Mouse (Mus musculus) neural tube, embryonic 12.5 days (tissue): ENCODE measurements around the gene Rasgrp3. TPM values are rescaled to one million over a fixed set of nuclear protein-coding genes. Genes with fewer than 3 reads are reported as not detected.

ENCODE experiments used
- ATAC-seq: fragments of 200-750 bp; cut with Nextera tagmentation; 2 replicates; pipeline ENCODE4 v1.8.0; 2017; ENCODE audit warnings: low read depth, mild to moderate bottlenecking, moderate TSS enrichment, moderate library complexity; ENCODE audit not compliant: low FRiP score
- H3K27ac ChIP-seq: fragments of 300-500 bp; sonication (generic); 2 replicates; pipeline ENCODE4 v1.5.1; 2016
- H3K27me3 ChIP-seq: fragments of 300-500 bp; sonication (generic); replicated peaks from 2 replicates; pipeline ENCODE4 v1.6.1; 2016; ENCODE audit warnings: mild to moderate bottlenecking
- H3K36me3 ChIP-seq: fragments of 300-500 bp; sonication (generic); 2 replicates; pipeline ENCODE4 v1.6.1; 2016; ENCODE audit warnings: mild to moderate bottlenecking
- H3K4me1 ChIP-seq: fragments of 300-500 bp; sonication (generic); 2 replicates; pipeline ENCODE4 v1.6.1; 2016
- H3K4me2 ChIP-seq: fragments of 300-500 bp; sonication (generic); replicated peaks from 2 replicates; pipeline ENCODE4 v1.6.1; 2016; ENCODE audit warnings: mild to moderate bottlenecking
- H3K4me3 ChIP-seq: fragments of 300-500 bp; sonication (generic); 2 replicates; pipeline ENCODE4 v1.5.1; 2016
- H3K9ac ChIP-seq: fragments of 300-500 bp; sonication (generic); 2 replicates; pipeline ENCODE4 v1.6.1; 2016; ENCODE audit warnings: mild to moderate bottlenecking
- H3K9me3 ChIP-seq: fragments of 300-500 bp; sonication (generic); 2 replicates; pipeline ENCODE4 v1.6.1; 2016; ENCODE audit warnings: mild to moderate bottlenecking
- WGBS: fragments of 180-500 bp; shearing (Covaris S2); methylation state at CpG from one replicate; pipeline ENCODE4 v1.1.7; 2016; 5-methylcytosine and 5-hydroxymethylcytosine counted together
- polyA plus RNA-seq: library from polyadenylated mRNA; unstranded; fragments of >200 nt; fragmentation: Nextera tagmentation; extraction: Ambion mirVana; gene quantifications from 2 replicates; pipeline ENCODE4 v1.2.1, GENCODE M21; 2016

Rasgrp3 gene
- polyA plus RNA-seq, 1 experiment from 2014 or later: 9.1 TPM

- ATAC-seq: no peak
- Histone ChIP-seq H3K27ac (no peak overlapping the region), H3K4me2 (no peak overlapping the region), H3K9me3 (no peaks in the 10 kb centered on the region), H3K9ac (no peak overlapping the region), H3K27me3 (no peaks in the 10 kb centered on the region), H3K4me3 (no peak overlapping the region), H3K36me3 (no peaks in the 10 kb centered on the region), H3K4me1 (no peaks in the 10 kb centered on the region)
- 89% methylated on average over 5 of the region's 5 CpGs for WGBS
Observed at GRCm38 (mm10) chr17:75509257-75509656, 73.6 kb downstream of the Rasgrp3 start.

- ATAC-seq: no peak
- no peak overlapping the region for H3K9ac ChIP-seq
- H3K4me1 ChIP-seq: peaks cover 3% of the 10 kb centered on the region; the same call in 1 of the 2 replicates
- H3K4me3 ChIP-seq: no peak overlapping the region
- no peaks in the 10 kb centered on the region for H3K27me3 ChIP-seq
- no peaks in the 10 kb centered on the region for H3K9me3 ChIP-seq
- H3K4me2 ChIP-seq: no peak overlapping the region
- H3K36me3 ChIP-seq: no peaks in the 10 kb centered on the region
- no peak overlapping the region for H3K27ac ChIP-seq
- 87% methylated on average over 4 of the region's 4 CpGs for WGBS
Observed at GRCm38 (mm10) chr17:75516591-75516990, 80.9 kb downstream of the Rasgrp3 start.

DNA sequence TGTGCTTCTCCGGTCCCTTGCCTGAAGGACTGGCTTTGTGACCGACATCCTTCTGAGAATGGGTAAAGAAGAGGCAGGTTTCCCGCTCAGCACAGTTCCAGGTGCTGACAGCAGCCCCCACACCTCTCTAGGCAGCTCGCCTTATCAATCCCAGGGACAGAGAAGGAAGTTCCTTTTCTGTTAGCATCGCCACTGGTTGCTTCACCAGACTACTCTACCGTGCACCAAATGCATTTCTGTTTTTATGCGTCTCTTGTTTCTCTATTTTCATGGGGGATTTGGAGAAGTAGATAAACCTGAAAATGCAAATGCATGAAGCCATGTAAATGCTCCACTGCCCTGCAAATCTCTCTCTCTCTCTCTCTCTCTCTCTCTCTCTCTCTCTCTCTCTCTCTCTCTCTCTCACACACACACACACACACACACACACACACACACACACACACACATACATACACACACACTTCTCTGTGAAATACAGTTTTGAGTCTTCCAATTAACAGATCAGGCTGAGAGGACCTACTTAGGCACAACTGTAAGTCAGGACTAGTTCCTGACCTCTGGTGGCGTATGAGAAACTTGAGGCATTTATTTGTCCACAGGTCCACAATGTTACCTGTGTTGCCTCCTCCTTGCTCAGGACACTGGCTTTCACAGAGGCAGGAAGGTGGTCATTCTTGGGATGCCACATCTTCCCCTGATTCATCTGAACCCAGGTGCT, 82.6 kb downstream of the Rasgrp3 start:
- no peaks in the 10 kb centered on the region for H3K9me3 ChIP-seq
- H3K9ac ChIP-seq: no peak overlapping the region
- peaks cover 5% of the 10 kb centered on the region; the same call in 1 of the 2 replicates for H3K4me1 ChIP-seq
- H3K27me3 ChIP-seq: no peaks in the 10 kb centered on the region
- ATAC-seq: no peak
- no peak overlapping the region for H3K4me2 ChIP-seq
- H3K4me3 ChIP-seq: no peak overlapping the region
- 73% methylated on average over 8 of the region's 8 CpGs for WGBS
- no peaks in the 10 kb centered on the region for H3K36me3 ChIP-seq
- no peak overlapping the region for H3K27ac ChIP-seq

GRCm38 (mm10) chr17:75519239-75519900, 83.7 kb downstream of the Rasgrp3 start:
- 85% methylated on average over 8 of the region's 8 CpGs for WGBS
- no peaks in the 10 kb centered on the region for H3K27me3 ChIP-seq

DNA sequence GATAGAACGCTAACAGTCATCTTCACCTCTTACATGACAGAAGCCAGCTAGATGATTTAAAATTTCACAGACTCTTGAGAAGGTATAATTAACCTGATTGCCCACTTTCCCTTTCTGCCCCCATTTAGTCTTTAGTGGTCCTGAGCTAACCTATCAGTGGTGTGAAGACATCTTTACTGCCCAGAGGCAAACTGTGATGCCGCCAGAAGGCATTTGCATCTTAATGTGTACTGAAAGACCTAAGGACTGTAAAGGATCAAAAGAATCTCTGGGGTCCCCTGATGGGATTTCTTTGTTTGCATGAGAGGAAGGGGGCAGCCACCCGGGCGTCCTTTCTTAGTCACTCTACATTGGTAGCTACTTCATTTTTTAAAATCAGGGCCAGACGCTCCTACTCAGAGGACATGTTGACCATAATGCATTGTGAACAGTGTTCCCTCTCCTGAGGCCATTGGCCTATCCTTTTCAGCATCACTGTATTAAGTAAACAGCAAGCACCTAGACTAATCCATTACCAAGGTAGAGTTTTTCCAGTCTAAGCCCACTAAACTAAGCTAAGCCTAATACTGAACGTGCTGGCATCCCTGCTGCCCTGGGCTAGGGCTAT, 85.6 kb downstream of the Rasgrp3 start:
- H3K4me3 ChIP-seq: no peak overlapping the region
- H3K4me2 ChIP-seq: no peak overlapping the region
- 9% methylated on average over 6 of the region's 6 CpGs for WGBS
- no peak overlapping the region for H3K27ac ChIP-seq
- no peaks in the 10 kb centered on the region for H3K36me3 ChIP-seq
- H3K4me1 ChIP-seq: peaks cover 5% of the 10 kb centered on the region; the same call in 1 of the 2 replicates
- H3K27me3 ChIP-seq: no peaks in the 10 kb centered on the region
- H3K9ac ChIP-seq: no peak overlapping the region
- ATAC-seq: 0 out of 2 replicates have a peak, but pooled peaks have one; percentile 19
- no peaks in the 10 kb centered on the region for H3K9me3 ChIP-seq

More at GRCm38 (mm10) chr17:75519239-75519900, 83.7 kb downstream of the Rasgrp3 start:
- H3K4me1 ChIP-seq: peaks cover 5% of the 10 kb centered on the region; the same call in 1 of the 2 replicates
- no peaks in the 10 kb centered on the region for H3K36me3 ChIP-seq
- no peak for ATAC-seq
- H3K27ac ChIP-seq: no peak overlapping the region
- no peaks in the 10 kb centered on the region for H3K9me3 ChIP-seq
- no peak overlapping the region for H3K9ac ChIP-seq
- no peak overlapping the region for H3K4me2 ChIP-seq
- H3K4me3 ChIP-seq: no peak overlapping the region

GRCm38 (mm10) chr17:75522347-75523065, 86.8 kb downstream of the Rasgrp3 start:
- 20% methylated on average over 9 of the region's 9 CpGs for WGBS
- no peak overlapping the region for H3K4me3 ChIP-seq
- H3K27ac ChIP-seq: no peak overlapping the region
- H3K36me3 ChIP-seq: no peaks in the 10 kb centered on the region
- ATAC-seq: no peak
- H3K27me3 ChIP-seq: no peaks in the 10 kb centered on the region
- H3K9ac ChIP-seq: no peak overlapping the region
- no peaks in the 10 kb centered on the region for H3K9me3 ChIP-seq
- H3K4me2 ChIP-seq: no peak overlapping the region
- peaks cover 5% of the 10 kb centered on the region; the same call in 1 of the 2 replicates for H3K4me1 ChIP-seq

DNA sequence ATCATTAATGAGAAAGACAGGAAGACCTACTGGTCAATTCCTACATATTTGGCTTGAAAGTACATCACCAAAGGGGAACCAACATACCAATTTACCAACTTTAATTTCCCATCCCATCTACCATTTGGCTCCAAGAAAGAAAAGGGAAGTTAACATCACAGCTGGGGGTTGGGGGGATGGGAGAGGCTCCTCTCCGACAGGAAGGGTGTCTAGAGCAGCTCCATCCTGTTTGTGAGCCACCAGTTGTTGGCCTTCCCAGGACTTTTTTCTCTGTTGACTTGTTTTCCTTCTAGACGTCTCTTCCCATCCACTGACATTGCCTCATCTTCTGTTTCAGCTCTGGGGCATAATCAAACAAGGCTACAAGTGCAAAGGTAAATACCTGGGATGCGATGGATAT, 88.1 kb downstream of the Rasgrp3 start:
- Histone ChIP-seq H3K4me2 (no peak overlapping the region), H3K27ac (no peak overlapping the region), H3K36me3 (no peaks in the 10 kb centered on the region), H3K9me3 (no peaks in the 10 kb centered on the region), H3K9ac (no peak overlapping the region), H3K27me3 (no peaks in the 10 kb centered on the region), H3K4me3 (no peak overlapping the region), H3K4me1 (peaks cover 5% of the 10 kb centered on the region; the same call in 1 of the 2 replicates)
- ATAC-seq: no peak
- WGBS: 61% methylated on average over 3 of the region's 3 CpGs

GRCm38 (mm10) chr17:75526411-75526810, 90.7 kb downstream of the Rasgrp3 start:
- H3K4me1 ChIP-seq: peaks cover 3% of the 10 kb centered on the region; the same call in 1 of the 2 replicates
- no peak overlapping the region for H3K9ac ChIP-seq
- 87% methylated on average over 1 of the region's 1 CpGs for WGBS
- H3K4me2 ChIP-seq: no peak overlapping the region
- no peak overlapping the region for H3K4me3 ChIP-seq
- peaks cover 5% of the 10 kb centered on the region; the same call in 1 of the 2 replicates for H3K36me3 ChIP-seq
- H3K9me3 ChIP-seq: no peaks in the 10 kb centered on the region
- ATAC-seq: no peak
- H3K27ac ChIP-seq: no peak overlapping the region
- H3K27me3 ChIP-seq: no peaks in the 10 kb centered on the region

DNA sequence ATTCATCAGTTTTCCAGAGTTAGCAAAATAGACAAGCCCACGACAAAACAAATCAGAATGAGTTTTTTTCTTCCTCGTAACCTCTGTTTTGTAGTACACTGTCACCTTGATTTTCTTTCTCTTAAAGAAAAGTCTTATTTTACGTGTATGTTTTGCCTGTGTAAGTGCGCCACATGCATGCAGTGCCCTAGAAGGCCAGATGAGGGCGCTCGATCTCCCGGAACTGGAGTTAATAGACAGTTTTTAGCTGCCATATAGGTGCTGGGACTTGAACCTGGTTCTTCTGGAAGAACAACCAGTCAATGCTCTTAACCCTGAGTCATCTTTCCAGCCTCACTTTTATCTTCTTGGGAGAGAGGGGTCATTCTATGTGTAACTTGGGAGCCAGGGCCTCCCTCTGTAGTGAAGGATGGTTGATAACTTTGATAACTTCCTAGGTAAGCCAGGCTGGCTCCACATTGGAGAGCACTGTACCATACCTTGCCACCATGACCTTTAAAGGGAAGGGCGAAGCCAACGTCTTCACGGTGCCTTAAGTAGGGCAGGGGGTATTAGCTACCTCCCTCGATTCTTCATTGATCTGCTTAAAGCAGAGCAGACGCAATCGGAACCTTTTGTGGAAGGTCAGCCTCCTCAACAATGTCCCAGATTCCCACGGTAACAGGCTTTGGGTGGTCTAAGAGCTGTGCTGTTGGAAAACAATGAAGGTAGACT, 93.7 kb downstream of the Rasgrp3 start:
- Histone ChIP-seq H3K27me3 (no peaks in the 10 kb centered on the region), H3K36me3 (peaks cover 5% of the 10 kb centered on the region; the same call in 1 of the 2 replicates), H3K9ac (no peak overlapping the region), H3K9me3 (no peaks in the 10 kb centered on the region), H3K4me1 (0 out of 2 replicates have a peak, but pooled peaks cover 1% of the 10 kb centered on the region), H3K4me3 (no peak overlapping the region), H3K4me2 (no peak overlapping the region), H3K27ac (no peak overlapping the region)
- 92% methylated on average over 14 of the region's 14 CpGs for WGBS
- ATAC-seq: no peak

DNA sequence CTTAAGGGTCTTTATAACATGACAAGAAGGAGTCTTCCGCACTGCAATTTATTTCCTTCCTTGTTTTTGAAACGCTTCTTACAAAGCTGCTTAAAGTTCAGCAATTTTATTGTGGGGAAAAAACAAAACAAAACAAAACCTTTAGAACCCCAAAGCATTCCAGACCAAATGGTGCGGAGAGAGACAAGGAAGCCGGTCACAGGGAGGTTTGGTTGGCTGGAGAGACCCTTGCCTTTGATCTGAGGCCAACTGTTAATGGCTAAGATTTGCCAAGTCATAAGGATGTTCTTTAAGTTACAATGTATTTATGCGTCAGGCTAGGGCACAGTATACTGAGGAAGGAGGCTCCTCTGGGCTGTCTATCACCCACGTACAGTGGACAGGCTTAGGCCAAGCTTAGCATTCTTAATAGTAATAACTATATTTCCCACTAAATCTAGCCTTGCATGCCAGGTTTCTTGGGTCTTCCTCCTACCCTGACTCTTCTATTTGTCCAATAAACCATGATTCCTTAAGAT, 96.8 kb downstream of the Rasgrp3 start:
- no peak for ATAC-seq
- H3K4me2 ChIP-seq: no peak overlapping the region
- peaks cover 10% of the 10 kb centered on the region; the same call in 1 of the 2 replicates for H3K36me3 ChIP-seq
- H3K9ac ChIP-seq: no peak overlapping the region
- H3K9me3 ChIP-seq: no peaks in the 10 kb centered on the region
- no peak overlapping the region for H3K27ac ChIP-seq
- no peaks in the 10 kb centered on the region for H3K27me3 ChIP-seq
- H3K4me1 ChIP-seq: 0 out of 2 replicates have a peak, but pooled peaks cover 4% of the 10 kb centered on the region
- H3K4me3 ChIP-seq: no peak overlapping the region
- WGBS: 62% methylated on average over 6 of the region's 6 CpGs

DNA sequence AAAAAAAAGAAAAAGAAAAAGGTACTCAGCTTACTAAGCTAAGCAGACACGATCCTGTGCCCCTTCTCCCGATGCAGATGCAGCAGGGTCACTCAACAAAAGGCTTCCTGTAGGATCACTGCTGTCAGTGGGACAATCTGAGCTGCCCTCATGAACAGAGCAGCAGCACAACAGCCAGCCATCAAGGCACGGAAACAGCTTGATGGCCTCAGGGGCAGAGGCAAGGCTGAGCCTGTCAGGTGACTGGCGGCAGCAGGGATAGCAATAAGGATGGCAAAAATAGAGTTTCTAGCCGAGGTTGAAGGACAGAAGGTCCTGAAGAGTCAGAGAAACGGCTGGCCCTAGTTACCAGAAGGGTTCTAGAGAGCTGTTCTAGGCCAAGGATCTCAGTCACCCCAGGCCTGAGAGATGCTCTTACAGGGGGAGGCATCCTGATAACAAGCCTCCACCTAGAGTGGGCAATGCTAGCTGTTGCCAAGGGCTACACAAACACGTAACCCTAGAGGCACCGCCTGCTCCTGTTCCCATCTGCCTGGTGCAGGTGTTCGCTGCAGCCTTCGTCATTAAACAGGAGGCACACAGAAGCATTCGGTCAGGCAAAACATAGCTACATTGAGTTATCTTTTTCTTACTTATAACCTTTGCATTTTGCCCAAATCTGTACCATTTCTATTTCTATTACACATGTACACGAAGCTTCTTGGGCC, 98.8 kb downstream of the Rasgrp3 start:
- Histone ChIP-seq H3K27me3 (no peaks in the 10 kb centered on the region), H3K36me3 (peaks cover 22% of the 10 kb centered on the region), H3K4me1 (0 out of 2 replicates have a peak, but pooled peaks cover 4% of the 10 kb centered on the region), H3K27ac (no peak overlapping the region), H3K9ac (no peak overlapping the region), H3K4me3 (no peak overlapping the region), H3K4me2 (no peak overlapping the region), H3K9me3 (no peaks in the 10 kb centered on the region)
- ATAC-seq: no peak
- WGBS: 56% methylated on average over 12 of the region's 12 CpGs
